Mouse (Mus musculus): Measurements from ENCODE around the gene Mrgprf.

DNA sequence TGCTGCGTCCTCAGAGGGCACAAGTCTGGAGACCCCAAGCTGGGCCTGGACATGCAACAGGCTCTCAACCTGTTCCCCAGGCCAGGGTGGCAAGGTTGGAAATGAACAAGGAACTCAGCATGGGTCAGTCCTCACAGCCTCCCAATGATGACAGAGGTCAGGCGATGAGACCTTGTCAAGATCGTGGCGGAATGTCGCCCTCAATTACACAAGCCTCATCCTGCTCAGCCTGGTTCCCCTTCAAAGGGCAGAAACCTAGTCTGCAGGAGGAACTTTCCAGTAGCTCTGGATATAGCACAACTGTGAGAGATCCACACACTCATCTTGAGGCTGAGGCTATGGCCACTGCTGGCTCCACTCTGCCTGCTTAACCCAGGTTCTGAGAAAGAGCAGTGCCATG lies 29.7 kb upstream of the Mrgprf start:
- TF ChIP-seq EP300 (IDR thresholded peaks at IDR 0.05; ENCODE audit: low read depth in 1 of 2, low read length in 2 of 2): no peak
- no peak for TF ChIP-seq GABPA (IDR thresholded peaks at IDR 0.05; ENCODE audit: low read depth, low read length)
- TF ChIP-seq POLR2AphosphoS2 (IDR thresholded peaks at IDR 0.05; ENCODE audit: low read length): no peak
- no peak for TF ChIP-seq ZKSCAN1 (IDR thresholded peaks at IDR 0.05; ENCODE audit: low read depth, low read length)
- TF ChIP-seq MYC (IDR thresholded peaks at IDR 0.05; ENCODE audit: low read depth, low read length): no peak
- TF ChIP-seq GATA1 (IDR thresholded peaks at IDR 0.05; ENCODE audit: low read depth, low read length): no peak
- TF ChIP-seq POLR2A (IDR thresholded peaks at IDR 0.05; ENCODE audit: control insufficient read depth in 1 of 2, insufficient read depth in 1 of 2, low read depth in 1 of 2, low read length in 2 of 2, poor library complexity in 1 of 2): no peak
- no peak for TF ChIP-seq ELF1 (IDR thresholded peaks at IDR 0.05; ENCODE audit: low read depth, low read length)
